ENCODE assay signal across 34 mouse cellular contexts in genomic region chr8:87935088-87935680, GRCm38 (mm10). TPM values are rescaled to one million over a fixed set of nuclear protein-coding genes. Genes with fewer than 3 reads are reported as not detected.
"Had no signal": no experiment of that assay in that cellular context is flagged by ENCODE, and none has a peak within 500 bp of the region (broad histone marks: within the 10 kb centered on the region; RNA-seq: fewer than 3 reads in every experiment).

No protein-coding gene starts in this region.

- DNase-seq: heart, postnatal 10 days; heart, postnatal 36 days; heart, postnatal 4 days; kidney, adult 11 months; kidney, adult 18-20 months; kidney, adult 2 months; kidney, adult 8-10 months; kidney, adult 9 months; kidney, postnatal 10 days; kidney, postnatal 14 days; kidney, postnatal 25 days; kidney, postnatal 36 days; kidney, postnatal 4 days; layer of hippocampus, adult 9-11 months; layer of hippocampus, postnatal 36 days had no signal

- H3K27me3 ChIP-seq: heart, embryonic 12.5 days; heart, embryonic 13.5 days; hindbrain, embryonic 12.5 days; hindbrain, embryonic 15.5 days; intestine, embryonic 15.5 days; kidney, embryonic 15.5 days had no signal

- H3K4me3 ChIP-seq: heart, embryonic 10.5 days; heart, embryonic 12.5 days; heart, embryonic 13.5 days; heart, embryonic 15.5 days; hindbrain, embryonic 12.5 days; hindbrain, embryonic 15.5 days; intestine, embryonic 15.5 days; kidney, embryonic 15.5 days; layer of hippocampus, adult 2 months; left cerebral cortex, adult 2 months had no signal

- H3K9ac ChIP-seq: heart, embryonic 12.5 days; heart, embryonic 13.5 days; heart, embryonic 15.5 days; hindbrain, embryonic 12.5 days; hindbrain, embryonic 14.5 days; hindbrain, embryonic 15.5 days; intestine, embryonic 15.5 days; kidney, embryonic 15.5 days had no signal

- H3K9me3 ChIP-seq: heart, embryonic 10.5 days; heart, embryonic 12.5 days; heart, embryonic 13.5 days; heart, embryonic 15.5 days; hindbrain, embryonic 12.5 days; hindbrain, embryonic 15.5 days; intestine, embryonic 15.5 days; kidney, embryonic 15.5 days had no signal

- H3K4me2 ChIP-seq: heart, embryonic 11.5 days; heart, embryonic 12.5 days; heart, embryonic 13.5 days; heart, embryonic 15.5 days; hindbrain, embryonic 12.5 days; hindbrain, embryonic 14.5 days; hindbrain, embryonic 15.5 days; intestine, embryonic 15.5 days; kidney, embryonic 15.5 days had no signal

- H3K36me3 ChIP-seq: heart, embryonic 10.5 days; heart, embryonic 12.5 days; heart, embryonic 13.5 days; heart, embryonic 15.5 days; hindbrain, embryonic 12.5 days; hindbrain, embryonic 15.5 days; intestine, embryonic 15.5 days; kidney, embryonic 15.5 days had no signal

- ATAC-seq: hindbrain, embryonic 16.5 days; hindbrain, postnatal 0 days; inflammation-experienced regulatory T-cells, adult 6 months; intestine, embryonic 15.5 days; intestine, embryonic 16.5 days; intestine, postnatal 0 days had no signal

- H3K27ac ChIP-seq: heart, embryonic 10.5 days; heart, embryonic 13.5 days; heart, embryonic 15.5 days; hindbrain, embryonic 14.5 days; hindbrain, embryonic 15.5 days; intestine, embryonic 15.5 days; kidney, postnatal 0 days; layer of hippocampus, adult 2 months; left cerebral cortex, adult 2 months had no signal

RNA-seq across cellular contexts. Expression of gene Zfp423, which starts 24.2 kb away (rescaled TPM):
- total RNA-seq: hematopoietic stem cell, adult 5-6 weeks had no signal
